Mouse (Mus musculus) cortical plate, adult 2 months (tissue): Measurements from ENCODE around the gene Tgfb3.

Experiments
- CTCF ChIP-seq: fragments of 200-500 bp; IDR thresholded peaks from 2 replicates; pipeline ENCODE4 v1.5.1; 2011; ENCODE audit warnings: mild to moderate bottlenecking, control low read depth, low read length; ENCODE audit not compliant: insufficient read depth; ENCODE audit errors: extremely low read depth
- POLR2A ChIP-seq: fragments of 200-500 bp; IDR thresholded peaks from 2 replicates; pipeline ENCODE4 v1.6.1; 2011; ENCODE audit warnings: mild to moderate bottlenecking, low read length, control low read depth; ENCODE audit not compliant: insufficient read depth; ENCODE audit errors: extremely low read depth

DNA sequence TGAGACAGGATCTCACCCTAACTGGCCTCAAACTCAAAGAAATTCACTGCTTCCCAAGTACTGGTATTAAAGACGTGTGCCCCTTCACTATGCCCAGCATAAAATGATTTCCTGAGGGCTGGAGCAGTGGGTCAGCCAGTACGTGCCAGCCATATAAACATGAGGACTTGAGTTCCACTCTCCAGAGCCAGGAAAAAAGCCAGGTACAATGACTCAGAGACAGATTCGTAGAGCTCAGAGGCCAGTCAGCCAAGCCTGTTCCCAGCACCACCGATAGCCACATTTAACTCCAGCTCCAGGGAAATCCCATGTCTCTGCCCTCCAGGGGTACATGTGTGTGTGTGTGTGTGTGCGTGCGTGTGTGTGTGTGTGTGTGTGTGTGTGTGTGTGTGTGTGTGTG, 39.1 kb downstream of the Tgfb3 start:
- TF ChIP-seq POLR2A (no peak), CTCF (no peak)
